Mouse (Mus musculus) liver, postnatal 0 days (tissue): Measurements from ENCODE around the gene Prdx1.

Experiments
- CTCF ChIP-seq: sonication (generic); IDR thresholded peaks from 2 replicates; pipeline ENCODE4 v1.5.1; 2016; ENCODE audit warnings: antibody characterized with exemption, low read depth
- EP300 ChIP-seq: IDR thresholded peaks from 2 replicates; pipeline ENCODE4 v1.6.1; 2016; ENCODE audit warnings: antibody characterized with exemption, low read depth, mild to moderate bottlenecking

DNA sequence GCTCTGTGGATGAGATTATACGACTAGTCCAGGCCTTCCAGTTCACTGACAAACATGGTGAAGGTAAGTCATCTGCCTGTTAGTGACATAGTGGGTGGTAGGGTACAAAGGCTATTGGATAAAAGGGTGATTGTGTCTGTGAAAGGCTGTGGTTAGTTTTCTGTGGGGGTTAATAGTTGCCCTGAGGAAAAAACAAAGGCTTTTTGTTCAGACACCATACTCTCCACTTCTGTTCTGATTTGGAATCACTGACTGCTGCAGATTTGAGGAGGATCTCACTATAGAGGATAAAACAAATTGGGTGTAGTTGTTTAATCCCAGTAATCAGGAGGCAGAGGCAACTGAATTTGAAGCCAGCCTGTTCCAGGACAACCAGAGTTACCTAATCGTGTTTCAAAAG lies 8.4 kb downstream of the Prdx1 start:
- TF ChIP-seq EP300 (no peak), CTCF (no peak)
